Mouse (Mus musculus): Measurements from ENCODE around the gene Tmem51.
"Not testable (repeated sequence)": the region's sequence is repeated elsewhere in the genome, so short reads cannot be mapped to it uniquely, and the experiment has no call there.

Gene Tmem51

DNA sequence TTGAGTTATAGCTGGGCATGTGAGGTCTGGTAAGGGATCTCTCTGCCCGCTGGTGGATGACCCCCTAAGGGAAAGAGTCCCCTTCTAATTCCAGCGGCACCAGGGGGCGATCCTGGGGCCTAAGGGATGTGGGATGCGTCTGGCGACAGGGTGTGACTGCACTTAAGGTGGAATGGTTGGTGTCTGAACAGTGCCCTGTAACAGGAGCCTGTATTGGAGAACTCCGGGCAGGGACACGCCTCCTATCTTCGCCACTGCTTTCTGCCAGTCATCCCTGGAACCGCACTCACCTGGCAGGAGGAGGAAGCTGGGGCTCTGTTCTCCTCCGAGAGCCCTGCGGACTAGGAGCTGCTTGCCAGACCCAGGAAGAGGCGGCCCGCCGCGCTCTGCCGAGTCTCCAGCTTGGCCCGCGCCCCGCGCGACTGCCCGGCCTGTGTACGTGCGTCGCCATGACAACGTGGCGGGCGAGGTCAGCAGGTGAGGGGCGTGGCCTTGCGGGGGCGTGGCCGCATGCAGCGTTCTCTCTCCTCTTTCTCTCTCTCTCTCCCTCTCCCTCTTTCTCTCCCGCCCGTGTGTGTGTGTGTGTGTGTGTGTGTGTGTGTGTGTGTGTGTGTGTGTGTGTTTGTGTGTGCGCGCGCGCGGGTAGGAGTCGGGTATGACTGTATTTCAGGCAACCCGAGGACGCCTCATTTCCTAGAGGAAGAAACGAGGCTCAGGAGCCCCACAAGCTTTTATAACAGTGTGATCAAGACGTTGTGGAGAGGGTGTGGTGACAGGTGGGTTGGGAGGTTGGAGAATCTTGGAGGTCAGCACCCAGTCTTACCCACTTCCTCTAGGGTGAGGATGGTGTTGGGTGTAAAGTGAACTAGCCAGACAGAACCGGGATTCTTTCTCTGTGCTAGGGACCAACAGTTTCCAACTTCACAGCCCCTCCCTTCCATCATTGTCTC, 69.2 kb downstream of the Tmem51 start, which contains the start of gene Fhad1:
Gene Fhad1 (minus strand): TSS at position 424 of the 950 bp plus-strand sequence.
- DNase-seq (ENCODE audit: low spot score in 2 of 2), result peak; percentile 57 to 62

- DNase-seq (ENCODE audit: low spot score in 2 of 2), result no peak
Measured at GRCm38 (mm10) chr4:142011236-142011635, 72.9 kb downstream of the Tmem51 start.

- DNase-seq (ENCODE audit: low spot score in 2 of 2), result no peak
Measured at GRCm38 (mm10) chr4:142010441-142010840, 73.7 kb downstream of the Tmem51 start.

DNA sequence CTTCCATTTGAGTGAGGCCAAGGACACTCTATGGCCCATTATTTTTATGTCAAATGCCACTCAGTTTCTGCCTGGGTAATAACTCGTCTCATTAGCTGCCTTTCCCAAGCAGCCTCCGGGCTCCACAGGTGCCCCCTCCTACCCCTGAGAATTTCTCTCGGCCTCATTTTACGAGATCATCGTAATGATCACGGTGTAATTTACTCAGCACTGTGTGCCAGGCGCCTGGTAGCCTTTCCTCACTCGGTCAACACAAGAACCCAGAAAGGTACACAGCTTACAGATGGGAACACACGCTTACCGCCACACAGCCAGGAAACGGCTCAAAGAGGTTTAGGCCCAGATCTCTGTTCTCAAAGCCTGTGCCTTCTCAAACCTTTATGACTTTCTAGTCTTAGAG, 75.9 kb downstream of the Tmem51 start:
- DNase-seq (ENCODE audit: low spot score in 2 of 2), result no peak

GRCm38 (mm10) chr4:142000581-142000980, 83.5 kb downstream of the Tmem51 start:
- DNase-seq (ENCODE audit: low spot score in 2 of 2), result no peak

GRCm38 (mm10) chr4:141999494-142000074, 84.5 kb downstream of the Tmem51 start:
- no peak for DNase-seq (ENCODE audit: low spot score in 2 of 2)

DNA sequence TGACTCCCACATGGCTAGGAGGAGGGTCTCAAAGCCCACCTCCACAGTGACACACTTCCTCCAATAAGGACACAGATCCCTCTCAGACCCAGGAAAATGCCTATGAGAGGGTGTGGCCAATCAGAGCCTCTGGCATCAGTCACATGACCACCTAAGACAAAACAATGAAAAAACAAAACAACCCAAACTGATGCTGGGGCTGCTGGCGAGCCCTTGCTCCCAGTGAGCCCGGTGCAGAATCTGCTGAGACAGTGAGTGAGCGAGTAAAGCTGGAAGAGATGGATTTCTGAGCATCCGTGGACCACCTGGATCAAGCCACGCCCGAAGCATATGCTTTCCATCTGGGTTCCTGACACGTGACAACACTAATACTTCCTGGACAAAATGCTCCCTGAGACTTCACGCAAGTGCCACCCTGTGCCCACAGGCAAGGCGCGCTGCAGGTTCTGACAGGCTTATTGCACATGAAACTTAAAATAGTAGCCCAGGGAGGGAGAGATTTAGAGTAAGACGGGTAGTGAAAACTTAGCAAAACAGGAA, 85.8 kb downstream of the Tmem51 start:
- DNase-seq (ENCODE audit: low spot score in 2 of 2), result peak in 1 of 2 experiments; percentile 24

DNA sequence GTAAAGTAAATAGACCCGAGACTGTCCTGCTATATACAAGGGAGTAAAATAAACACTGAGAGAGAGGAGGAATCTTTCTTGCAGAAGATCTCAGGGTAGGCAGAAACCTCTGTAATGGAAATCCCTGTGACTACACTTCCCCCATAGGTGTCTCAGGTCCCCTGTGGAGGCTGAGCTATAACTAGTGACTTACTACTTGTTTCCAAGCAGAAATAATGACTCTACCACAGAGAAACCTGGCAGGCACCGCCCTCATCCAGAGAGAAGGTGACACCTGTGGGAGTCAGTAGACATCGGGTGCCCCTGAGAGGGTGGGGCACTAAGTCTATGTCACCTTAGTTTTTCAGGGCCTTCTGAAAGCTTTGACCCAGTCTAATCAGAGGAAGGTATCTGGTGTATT, 87.2 kb downstream of the Tmem51 start:
- no peak for DNase-seq (ENCODE audit: low spot score in 2 of 2)

DNA sequence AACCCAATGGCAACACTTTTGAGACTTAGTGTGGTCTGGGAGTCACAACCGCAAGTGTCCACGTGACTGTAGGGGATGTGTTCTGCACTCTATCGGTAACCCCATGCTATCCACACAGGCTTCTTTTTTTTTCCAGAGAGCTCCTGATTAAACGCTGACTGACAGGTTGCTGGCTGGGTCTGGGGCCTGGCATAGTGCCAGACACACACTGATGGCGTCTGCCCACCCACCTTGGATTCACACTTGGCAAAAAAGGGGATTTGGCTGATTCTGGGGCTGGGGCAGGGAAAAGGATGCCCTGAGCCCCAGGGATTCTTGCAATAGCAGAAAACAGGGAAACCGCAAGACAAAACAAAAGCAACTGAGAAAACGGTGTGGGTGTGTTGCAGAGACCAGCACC, 88.0 kb downstream of the Tmem51 start:
- DNase-seq (ENCODE audit: low spot score in 2 of 2), result no peak

- not testable (repeated sequence) for DNase-seq (ENCODE audit: low spot score in 2 of 2)
Measured at GRCm38 (mm10) chr4:141994062-141994471, 90.0 kb downstream of the Tmem51 start.

DNA sequence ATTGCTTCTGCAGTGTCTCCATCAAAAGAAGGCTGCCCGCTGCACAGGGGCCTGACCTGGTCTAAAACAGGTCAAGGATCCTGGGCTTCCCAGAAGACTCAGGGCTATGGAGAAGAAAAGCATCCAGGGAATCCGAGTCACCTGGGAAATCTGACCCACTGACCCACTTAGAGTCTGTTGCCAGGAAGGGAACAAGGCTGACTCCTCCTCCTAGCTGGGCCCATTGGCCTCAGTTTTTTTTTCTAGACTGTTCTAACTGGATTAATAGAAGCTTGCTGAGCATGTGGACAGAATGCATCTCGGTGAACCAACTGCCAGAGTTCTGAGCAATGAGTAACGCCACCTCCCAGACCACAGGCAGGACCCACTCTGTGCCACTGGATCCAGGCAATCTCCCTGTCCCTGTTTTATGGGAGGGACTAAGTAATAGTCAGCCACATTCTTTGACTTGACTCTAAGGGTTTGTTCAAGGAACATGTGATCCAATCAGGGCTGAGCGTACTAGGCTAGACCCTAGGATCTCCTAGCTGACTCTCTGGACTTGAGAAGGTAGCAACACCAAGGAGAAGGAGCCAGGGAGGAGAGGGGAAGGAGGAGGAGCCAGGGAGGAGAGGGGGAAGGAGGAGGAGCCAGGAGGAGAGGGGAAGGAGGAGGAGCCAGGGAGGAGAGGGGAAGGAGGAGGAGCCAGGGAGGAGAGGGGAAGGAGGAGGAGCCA, 90.6 kb downstream of the Tmem51 start:
- DNase-seq (ENCODE audit: low spot score in 2 of 2), result no peak

DNA sequence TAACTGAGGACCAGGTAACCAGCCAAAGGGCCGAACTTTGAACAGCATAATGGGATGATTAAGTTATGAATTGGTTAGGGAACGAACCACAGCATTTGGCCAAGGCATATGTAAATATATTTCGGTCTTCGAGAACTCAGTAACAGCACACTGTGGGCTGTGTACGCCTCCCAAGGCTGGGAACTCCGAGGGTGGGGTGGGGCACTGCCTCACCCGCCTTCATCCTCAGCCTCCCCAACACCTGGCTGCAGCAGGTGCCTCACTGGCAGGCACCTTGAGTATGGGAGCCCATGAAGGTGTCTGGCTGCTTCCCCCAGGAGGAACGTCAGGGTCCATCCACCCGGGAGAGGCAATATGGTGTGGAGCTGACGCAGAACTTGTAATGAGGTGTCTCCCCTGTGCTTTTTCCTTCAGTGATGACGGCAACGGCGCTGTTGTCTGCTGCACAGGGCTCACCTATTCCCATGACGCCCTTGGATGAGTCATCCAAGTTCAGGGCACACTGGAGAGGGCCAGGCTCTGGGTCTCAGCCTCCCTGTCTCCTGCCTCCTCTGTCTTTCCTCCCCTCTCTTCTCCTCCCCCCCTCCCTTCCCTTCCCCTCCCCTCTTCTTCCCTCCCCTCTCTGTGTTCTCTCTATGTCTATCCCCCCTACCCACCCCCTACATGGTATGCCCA, 91.4 kb downstream of the Tmem51 start:
- DNase-seq (ENCODE audit: low spot score in 2 of 2), result no peak

DNA sequence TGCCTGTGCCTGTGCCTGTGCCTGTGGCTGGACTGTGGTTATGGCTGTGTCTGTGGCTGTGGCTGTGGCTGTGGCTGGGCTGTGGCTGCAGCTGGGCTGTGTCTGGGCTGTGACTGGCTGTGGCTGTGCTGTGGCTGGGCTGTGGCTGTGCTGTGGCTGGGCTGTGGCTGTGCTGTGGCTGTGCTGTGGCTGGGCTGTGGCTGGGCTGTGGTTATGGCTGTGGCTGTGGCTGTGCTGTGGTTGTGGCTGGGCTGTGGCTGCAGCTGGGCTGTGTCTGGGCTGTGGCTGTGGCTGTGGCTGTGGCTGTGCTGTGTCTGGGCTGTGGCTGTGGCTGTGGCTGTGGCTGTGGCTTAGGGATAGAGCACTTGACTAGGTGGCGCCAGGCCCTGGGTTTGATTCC, 95.9 kb downstream of the Tmem51 start:
- DNase-seq (ENCODE audit: low spot score in 2 of 2), result no peak

GRCm38 (mm10) chr4:141983689-141984088, 100.4 kb downstream of the Tmem51 start:
- DNase-seq (ENCODE audit: low spot score in 2 of 2), result no peak

- no peak for DNase-seq (ENCODE audit: low spot score in 2 of 2)
Measured at GRCm38 (mm10) chr4:141981475-141981874, 102.6 kb downstream of the Tmem51 start.
